ENCODE assay signal across 10 mouse cellular contexts in genomic region chr2:28680710-28681109, GRCm38 (mm10). TPM values are rescaled to one million over a fixed set of nuclear protein-coding genes. Genes with fewer than 3 reads are reported as not detected.
DNase-seq lines count a peak whose midpoint lies in the region; ATAC-seq and TF ChIP-seq lines count a peak whose summit lies in the region.
"Had no signal": no experiment of that assay in that cellular context is flagged by ENCODE, and none has a peak within 500 bp of the region (broad histone marks: within the 10 kb centered on the region; RNA-seq: fewer than 3 reads in every experiment).

No protein-coding gene starts in this region.

- peaks cover 74% of the 10 kb centered on the region for H3K36me3 ChIP-seq in kidney, postnatal 0 days (ENCODE audit: insufficient read depth, low read length)
- peaks cover 11% of the 10 kb centered on the region for H3K36me3 ChIP-seq in splenic B cell, adult 2 months (ENCODE audit: control insufficient read depth, insufficient read depth, low read length, poor library complexity, severe bottlenecking)

- H3K4me2 ChIP-seq in kidney, postnatal 0 days (ENCODE audit: low read length) = no peak overlapping the region
- H3K4me2 ChIP-seq: embryonic facial prominence, embryonic 13.5 days had no signal

- TF ChIP-seq CTCF in kidney, postnatal 0 days (IDR thresholded peaks at IDR 0.05; ENCODE audit: low read depth) = peak; percentile 72

- H3K4me1 ChIP-seq in kidney, postnatal 0 days (replicated peaks; ENCODE audit: insufficient read depth, low read length) = no peaks in the 10 kb centered on the region
- H3K4me1 ChIP-seq: embryonic facial prominence, embryonic 13.5 days had no signal

- H3K27me3 ChIP-seq in kidney, postnatal 0 days (ENCODE audit: insufficient read depth, low read length) = no peaks in the 10 kb centered on the region
- no peaks in the 10 kb centered on the region for H3K27me3 ChIP-seq in splenic B cell, adult 2 months (ENCODE audit: control insufficient read depth, insufficient read depth, low read length, poor library complexity, severe bottlenecking)
- H3K27me3 ChIP-seq: embryonic facial prominence, embryonic 13.5 days had no signal

- no peak for ATAC-seq in kidney, postnatal 0 days (replicated peaks; ENCODE audit: low FRiP score, low read depth)
- no peak for ATAC-seq in monocyte, adult 5-6 weeks (replicated peaks; ENCODE audit: insufficient number of reproducible peaks, low FRiP score, low TSS enrichment, poor library complexity, severe bottlenecking)

- H3K9ac ChIP-seq in kidney, postnatal 0 days (ENCODE audit: low read depth, low read length) = no peak overlapping the region
- H3K9ac ChIP-seq: embryonic facial prominence, embryonic 13.5 days had no signal

- no peak overlapping the region for H3K4me3 ChIP-seq in kidney, postnatal 0 days (replicated peaks; ENCODE audit: low read depth, low read length)
- H3K4me3 ChIP-seq: embryonic facial prominence, embryonic 13.5 days had no signal

- peak; percentile 73 for DNase-seq in kidney, postnatal 0 days (ENCODE audit: low spot score)
- DNase-seq in kidney, adult 11 months = no peak
- DNase-seq in 3T3-L1 (ENCODE audit: low read depth, low spot score) = peak; percentile 49
- DNase-seq in 416B (ENCODE audit: low read depth) = peak; percentile 44
- DNase-seq in embryo, embryonic 11.5 days (ENCODE audit: low read depth, low spot score) = peak; percentile 11
- peak; percentile 51 for DNase-seq in splenic B cell, adult 2 months (ENCODE audit: low read depth, low spot score)

- WGBS in kidney, postnatal 0 days = 31% methylated on average over 4 of the region's 4 CpGs

- no peaks in the 10 kb centered on the region for H3K9me3 ChIP-seq in kidney, postnatal 0 days (replicated peaks; ENCODE audit: low read length)
- H3K9me3 ChIP-seq: embryonic facial prominence, embryonic 13.5 days had no signal

- H3K27ac ChIP-seq in kidney, postnatal 0 days = no peak overlapping the region
- H3K27ac ChIP-seq: embryonic facial prominence, embryonic 13.5 days had no signal

RNA-seq across cellular contexts. Expression of gene Spaca9, which starts 18.8 kb away (rescaled TPM):
- 2.0 and 2.5 TPM in 2 replicates for polyA plus RNA-seq in kidney, postnatal 0 days (2015; fragmentation: Nextera tagmentation; extraction: Ambion mirVana)
- total RNA-seq in monocyte, adult 5-6 weeks (2017) = 1.3 to 10.1 TPM (median 3.3 TPM) in 3 replicates
- total RNA-seq: neutrophil, adult 5-6 weeks had no signal

RNA-seq across cellular contexts. Expression of gene Ak8, which starts 19.3 kb away (rescaled TPM):
- polyA plus RNA-seq in kidney, postnatal 0 days (2015; fragmentation: Nextera tagmentation; extraction: Ambion mirVana) = 1.2 and 1.3 TPM in 2 replicates
- 0.39 to 1.6 TPM in 2 of 3 replicates, not detected in the other for total RNA-seq in monocyte, adult 5-6 weeks (2017)

RNA-seq across cellular contexts. Expression of gene Tsc1, which starts 39.7 kb away (rescaled TPM):
- polyA plus RNA-seq in kidney, postnatal 0 days (2015; fragmentation: Nextera tagmentation; extraction: Ambion mirVana) = 9.5 and 10.6 TPM in 2 replicates
- 14.2 to 29.8 TPM (median 24.7 TPM) in 3 replicates for total RNA-seq in monocyte, adult 5-6 weeks (2017)

RNA-seq across cellular contexts. Expression of gene Gfi1b, which starts 58.9 kb away (rescaled TPM):
- 0.09 TPM in 1 of 2 replicates, not detected in the other for polyA plus RNA-seq in kidney, postnatal 0 days (2015; fragmentation: Nextera tagmentation; extraction: Ambion mirVana)
- total RNA-seq in monocyte, adult 5-6 weeks (2017) = 1.6 to 8.2 TPM (median 4.6 TPM) in 3 replicates
- total RNA-seq: layer of hippocampus, adult 8-10 months had no signal
